Mouse (Mus musculus) frontal cortex, postnatal 36 days (tissue): ENCODE data around the gene Tm6sf1.
"Not testable (repeated sequence)": the region's sequence is repeated elsewhere in the genome, so short reads cannot be mapped to it uniquely, and the experiment has no call there.

Source experiments
- DNase-seq, 2 experiments: peaks; one replicate each; pipeline ENCODE4 v3.0.0; 2022; ENCODE audit warnings: low spot score in 2 of 2

Gene Tm6sf1

GRCm38 (mm10) chr7:81858968-81859721 lies at the start of gene Tm6sf1:
TSS of gene Tm6sf1 (plus strand) at chr7:81859001.
- DNase-seq = no peak

GRCm38 (mm10) chr7:81824906-81825305 lies 33.9 kb upstream of the Tm6sf1 start:
- DNase-seq = no peak

- no peak for DNase-seq
These were observed 33.4 kb upstream of the Tm6sf1 start for GRCm38 (mm10) chr7:81825381-81825780.

GRCm38 (mm10) chr7:81827806-81828667 lies 30.8 kb upstream of the Tm6sf1 start:
- DNase-seq = peak in 1 of 2 experiments; percentile 7

GRCm38 (mm10) chr7:81828681-81829378 lies 30.0 kb upstream of the Tm6sf1 start:
- peak; percentile 45 to 58 for DNase-seq

GRCm38 (mm10) chr7:81829379-81829894 lies 29.4 kb upstream of the Tm6sf1 start, which contains the start of gene Btbd1:
TSS of gene Btbd1 (minus strand) at chr7:81829431.
- DNase-seq = peak; percentile 80

GRCm38 (mm10) chr7:81834847-81835246 lies 24.0 kb upstream of the Tm6sf1 start:
- DNase-seq = no peak

- no peak for DNase-seq
These were observed 23.4 kb upstream of the Tm6sf1 start for GRCm38 (mm10) chr7:81835430-81835829.

GRCm38 (mm10) chr7:81837771-81838170 lies 21.0 kb upstream of the Tm6sf1 start:
- not testable (repeated sequence) for DNase-seq

- no peak for DNase-seq
These were observed 19.1 kb upstream of the Tm6sf1 start for GRCm38 (mm10) chr7:81839746-81840145.

- DNase-seq = peak in 1 of 2 experiments; percentile 79
These were observed 18.1 kb upstream of the Tm6sf1 start for GRCm38 (mm10) chr7:81840661-81841181.

GRCm38 (mm10) chr7:81841439-81841838 lies 17.4 kb upstream of the Tm6sf1 start:
- no peak for DNase-seq

GRCm38 (mm10) chr7:81842141-81842540 lies 16.7 kb upstream of the Tm6sf1 start:
- DNase-seq = no peak

- DNase-seq = no peak
These were observed 15.8 kb upstream of the Tm6sf1 start for GRCm38 (mm10) chr7:81842998-81843397.

GRCm38 (mm10) chr7:81843903-81844302 lies 14.9 kb upstream of the Tm6sf1 start:
- no peak for DNase-seq

GRCm38 (mm10) chr7:81844801-81845200 lies 14.0 kb upstream of the Tm6sf1 start:
- no peak for DNase-seq

GRCm38 (mm10) chr7:81845313-81845712 lies 13.5 kb upstream of the Tm6sf1 start:
- DNase-seq = no peak

- DNase-seq = no peak
These were observed 12.8 kb upstream of the Tm6sf1 start for GRCm38 (mm10) chr7:81846008-81846407.

- DNase-seq = no peak
These were observed 11.8 kb upstream of the Tm6sf1 start for GRCm38 (mm10) chr7:81847010-81847409.

GRCm38 (mm10) chr7:81847777-81848176 lies 11.0 kb upstream of the Tm6sf1 start:
- no peak for DNase-seq

- no peak for DNase-seq
These were observed 9.6 kb upstream of the Tm6sf1 start for GRCm38 (mm10) chr7:81849214-81849613.

- no peak for DNase-seq
These were observed 9.2 kb upstream of the Tm6sf1 start for GRCm38 (mm10) chr7:81849633-81850032.
